Mouse (Mus musculus) heart, postnatal 0 days (tissue): ENCODE data around the gene Clmp.

ENCODE experiments used
- CTCF ChIP-seq: IDR thresholded peaks from 2 replicates; pipeline ENCODE4 v1.5.1; 2016; ENCODE audit warnings: antibody characterized with exemption, control low read depth, low read depth
- EP300 ChIP-seq: IDR thresholded peaks from 2 replicates; pipeline ENCODE4 v1.6.1; 2016; ENCODE audit warnings: antibody characterized with exemption, low read depth

GRCm38 (mm10) chr9:40687053-40687452 lies 1.3 kb downstream of the Clmp start:
- TF ChIP-seq CTCF (no peak), EP300 (no peak)
